Mouse (Mus musculus): ENCODE measurements around the gene Gbp4. TPM values are rescaled to one million over a fixed set of nuclear protein-coding genes. Genes with fewer than 3 reads are reported as not detected.
"Not testable (repeated sequence)": the region's sequence is repeated elsewhere in the genome, so short reads cannot be mapped to it uniquely, and the experiment has no call there.

Gbp4 gene
- not detected in 2 replicates for total RNA-seq (2012; rRNA removed)
- not detected for polyA plus RNA-seq (2012; ENCODE audit: insufficient read depth in 1 of 2, insufficient read length in 2 of 2, low read depth in 1 of 2, low replicate concordance in 2 of 2, missing spikeins in 1 of 2)

DNA sequence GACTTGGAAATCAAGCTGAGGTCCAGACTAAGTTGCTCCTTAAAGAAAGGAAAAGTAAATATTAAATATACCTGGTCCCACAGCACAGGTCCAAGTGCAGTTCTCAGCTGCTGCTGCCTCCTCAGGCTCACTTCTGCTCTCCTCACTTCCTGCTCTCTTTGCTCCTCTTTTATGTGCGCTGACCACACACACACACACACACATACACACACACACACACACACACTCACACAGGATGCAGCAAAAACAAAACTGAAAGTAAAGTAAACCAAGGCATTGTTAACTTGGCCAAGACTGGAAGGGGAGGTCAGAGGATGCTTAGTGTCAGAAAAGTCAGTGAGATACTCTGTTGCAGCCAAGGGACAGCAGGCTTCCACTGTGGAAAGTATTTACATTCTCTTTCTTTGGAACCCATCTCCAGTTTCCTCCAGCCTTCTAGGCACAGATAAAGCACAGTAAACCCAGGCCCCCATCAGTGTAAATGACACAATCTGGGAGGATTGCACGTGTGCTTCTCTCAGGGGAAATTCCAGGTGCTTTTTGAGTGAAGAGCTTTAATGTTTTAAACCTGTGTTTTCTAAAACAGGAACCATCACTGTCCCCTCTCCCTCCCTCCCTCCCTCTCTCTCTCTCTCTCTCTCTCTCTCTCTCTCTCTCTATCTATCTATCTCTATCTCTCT, at the start of gene Gbp4, which contains the start of the genes Gbp9 and Gbp8:
Gene Gbp4, minus strand, starts transcription at position 178 of the 680 bp plus-strand sequence.
Gene Gbp9, minus strand, starts transcription at position 131 of the 680 bp plus-strand sequence.
Gene Gbp8, minus strand, starts transcription at position 132 of the 680 bp plus-strand sequence.
- H3K27me3 ChIP-seq (ENCODE audit: control insufficient read depth in 1 of 2, insufficient read depth in 2 of 2, low read length in 2 of 2); H3K9me3 ChIP-seq (replicated peaks; ENCODE audit: insufficient read depth, low read length); H3K27ac ChIP-seq (ENCODE audit: control insufficient read depth, low read depth, low read length); H3K4me3 ChIP-seq (ENCODE audit: control insufficient read depth in 1 of 2, insufficient read depth in 1 of 2, low read depth in 2 of 2, low read length in 2 of 2); DNase-seq (ENCODE audit: low read depth, low spot score); H3K79me2 ChIP-seq (ENCODE audit: control insufficient read depth, insufficient read depth, low read length, poor library complexity); H3K36me3 ChIP-seq (ENCODE audit: control insufficient read depth in 1 of 2, insufficient read depth in 2 of 2, low read length in 2 of 2); H3K4me1 ChIP-seq (ENCODE audit: control insufficient read depth in 1 of 2, insufficient read depth in 2 of 2, low read length in 2 of 2); H3K9ac ChIP-seq (ENCODE audit: control insufficient read depth, low read depth, low read length, poor library complexity, severe bottlenecking): not testable (repeated sequence)

DNA sequence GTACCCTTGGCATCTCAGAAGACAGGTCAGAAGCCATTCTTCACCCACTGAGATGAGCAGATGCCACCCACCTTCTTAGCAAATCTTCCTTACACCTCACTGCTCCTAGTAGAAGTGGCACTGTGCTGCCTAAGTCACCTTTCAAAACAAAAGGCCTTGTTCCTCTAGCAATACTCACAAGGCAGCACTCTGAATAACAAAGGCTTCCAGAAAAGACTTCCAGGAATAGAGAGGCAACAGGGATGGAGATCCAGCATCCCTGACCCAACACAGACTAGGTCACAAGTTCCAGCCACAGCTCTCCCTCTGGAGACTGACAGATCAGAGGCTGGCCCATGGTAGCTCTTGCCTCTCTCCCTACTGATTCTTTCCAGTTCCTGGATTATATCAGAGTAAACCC, 42.1 kb upstream of the Gbp4 start:
- no peaks in the 10 kb centered on the region for H3K79me2 ChIP-seq (ENCODE audit: control insufficient read depth, insufficient read depth, low read length, poor library complexity)
- H3K27ac ChIP-seq (ENCODE audit: control insufficient read depth, low read depth, low read length) = no peak overlapping the region
- no peaks in the 10 kb centered on the region for H3K4me1 ChIP-seq (ENCODE audit: control insufficient read depth in 1 of 2, insufficient read depth in 2 of 2, low read length in 2 of 2)
- no peaks in the 10 kb centered on the region for H3K27me3 ChIP-seq (ENCODE audit: control insufficient read depth in 1 of 2, insufficient read depth in 2 of 2, low read length in 2 of 2)
- no peak for DNase-seq (ENCODE audit: low read depth, low spot score)
- no peaks in the 10 kb centered on the region for H3K9me3 ChIP-seq (replicated peaks; ENCODE audit: insufficient read depth, low read length)
- no peak overlapping the region for H3K4me3 ChIP-seq (ENCODE audit: control insufficient read depth in 1 of 2, insufficient read depth in 1 of 2, low read depth in 2 of 2, low read length in 2 of 2)
- no peaks in the 10 kb centered on the region for H3K36me3 ChIP-seq (ENCODE audit: control insufficient read depth in 1 of 2, insufficient read depth in 2 of 2, low read length in 2 of 2)
- no peak for TF ChIP-seq USF2 (IDR thresholded peaks at IDR 0.05; ENCODE audit: borderline replicate concordance in 1 of 2, insufficient read depth in 1 of 2, low read depth in 1 of 2, low read length in 2 of 2)
- no peak overlapping the region for H3K9ac ChIP-seq (ENCODE audit: control insufficient read depth, low read depth, low read length, poor library complexity, severe bottlenecking)

DNA sequence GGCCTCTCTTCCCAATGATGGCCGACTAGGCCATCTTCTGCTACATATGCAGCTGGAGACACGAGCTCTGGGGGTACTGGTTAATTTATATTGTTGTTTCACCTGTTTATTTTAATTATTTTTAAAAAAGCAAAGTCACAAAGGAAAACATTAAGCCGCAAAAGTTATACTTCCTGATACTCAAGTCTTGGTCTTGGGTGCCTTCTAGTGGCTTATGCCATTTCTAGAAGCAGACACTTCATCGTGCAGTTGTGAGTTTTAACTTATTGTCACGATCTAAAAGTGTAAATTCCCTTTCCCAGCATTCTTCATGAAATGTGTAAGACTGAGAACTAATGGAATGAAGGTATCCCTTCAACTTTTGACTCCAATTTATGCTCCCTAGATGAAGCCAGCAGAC, 17.2 kb upstream of the Gbp4 start:
- Histone ChIP-seq H3K4me1 (ENCODE audit: control insufficient read depth in 1 of 2, insufficient read depth in 2 of 2, low read length in 2 of 2) (no peaks in the 10 kb centered on the region), H3K9ac (ENCODE audit: control insufficient read depth, low read depth, low read length, poor library complexity, severe bottlenecking) (no peak overlapping the region), H3K27ac (ENCODE audit: control insufficient read depth, low read depth, low read length) (no peak overlapping the region), H3K9me3 (replicated peaks; ENCODE audit: insufficient read depth, low read length) (no peaks in the 10 kb centered on the region), H3K27me3 (ENCODE audit: control insufficient read depth in 1 of 2, insufficient read depth in 2 of 2, low read length in 2 of 2) (no peaks in the 10 kb centered on the region), H3K36me3 (ENCODE audit: control insufficient read depth in 1 of 2, insufficient read depth in 2 of 2, low read length in 2 of 2) (no peaks in the 10 kb centered on the region), H3K4me3 (ENCODE audit: control insufficient read depth in 1 of 2, insufficient read depth in 1 of 2, low read depth in 2 of 2, low read length in 2 of 2) (no peak overlapping the region), H3K79me2 (ENCODE audit: control insufficient read depth, insufficient read depth, low read length, poor library complexity) (no peaks in the 10 kb centered on the region)
- no peak for TF ChIP-seq EP300 (IDR thresholded peaks at IDR 0.05; ENCODE audit: low read depth in 1 of 2, low read length in 2 of 2)
- no peak for DNase-seq (ENCODE audit: low read depth, low spot score)

DNA sequence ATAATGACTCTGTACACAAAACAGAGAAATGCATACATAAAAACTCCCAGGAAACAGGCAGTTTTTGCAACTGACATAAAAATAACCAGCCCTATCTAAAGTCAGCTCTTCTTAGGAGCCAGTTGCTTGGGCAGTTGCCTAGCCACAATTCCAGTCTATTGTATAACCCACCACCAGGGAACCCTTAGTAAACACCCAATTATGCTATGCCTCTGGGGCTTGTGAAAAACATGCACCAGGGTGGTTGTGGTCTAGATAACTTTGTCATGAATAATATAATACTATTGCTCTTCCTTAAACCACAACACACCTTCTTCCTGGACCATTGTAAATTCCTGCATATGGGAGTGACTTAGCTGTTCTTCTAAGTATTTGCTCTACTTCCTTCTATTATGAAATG, 14.7 kb upstream of the Gbp4 start:
- no peak for DNase-seq (ENCODE audit: low read depth, low spot score)
- Histone ChIP-seq H3K4me1 (ENCODE audit: control insufficient read depth in 1 of 2, insufficient read depth in 2 of 2, low read length in 2 of 2) (no peaks in the 10 kb centered on the region), H3K36me3 (ENCODE audit: control insufficient read depth in 1 of 2, insufficient read depth in 2 of 2, low read length in 2 of 2) (no peaks in the 10 kb centered on the region), H3K9me3 (replicated peaks; ENCODE audit: insufficient read depth, low read length) (no peaks in the 10 kb centered on the region), H3K27me3 (ENCODE audit: control insufficient read depth in 1 of 2, insufficient read depth in 2 of 2, low read length in 2 of 2) (no peaks in the 10 kb centered on the region), H3K27ac (ENCODE audit: control insufficient read depth, low read depth, low read length) (no peak overlapping the region), H3K9ac (ENCODE audit: control insufficient read depth, low read depth, low read length, poor library complexity, severe bottlenecking) (no peak overlapping the region), H3K4me3 (ENCODE audit: control insufficient read depth in 1 of 2, insufficient read depth in 1 of 2, low read depth in 2 of 2, low read length in 2 of 2) (no peak overlapping the region), H3K79me2 (ENCODE audit: control insufficient read depth, insufficient read depth, low read length, poor library complexity) (no peaks in the 10 kb centered on the region)
- TF ChIP-seq TAL1 (IDR thresholded peaks at IDR 0.05; ENCODE audit: low read length) (no peak), GABPA (IDR thresholded peaks at IDR 0.05; ENCODE audit: low read depth, low read length) (no peak), RAD21 (IDR thresholded peaks at IDR 0.05; ENCODE audit: low read depth, low read length) (no peak), ETS1 (IDR thresholded peaks at IDR 0.05; ENCODE audit: low read depth, low read length) (no peak), TCF12 (IDR thresholded peaks at IDR 0.05; ENCODE audit: low read depth, low read length) (no peak), JUND (IDR thresholded peaks at IDR 0.05; ENCODE audit: low read depth, low read length) (no peak), RCOR1 (IDR thresholded peaks at IDR 0.05; ENCODE audit: low read depth, low read length) (no peak), MAZ (IDR thresholded peaks at IDR 0.05; ENCODE audit: low read depth, low read length) (no peak), MEF2A (IDR thresholded peaks at IDR 0.05; ENCODE audit: extremely low read depth, insufficient replicate concordance, low read depth, low read length, poor library complexity, severe bottlenecking) (no peak), USF2 (IDR thresholded peaks at IDR 0.05; ENCODE audit: borderline replicate concordance in 1 of 2, insufficient read depth in 1 of 2, low read depth in 1 of 2, low read length in 2 of 2) (no peak), CTCF (IDR thresholded peaks at IDR 0.05 in 2 of 3, conservative IDR thresholded peaks at IDR 0.05 in 1 of 3; ENCODE audit: control insufficient read depth in 1 of 3, insufficient read depth in 1 of 3, low read depth in 2 of 3, low read length in 3 of 3, poor library complexity in 1 of 3, severe bottlenecking in 1 of 3) (no peak), GATA1 (IDR thresholded peaks at IDR 0.05; ENCODE audit: low read depth, low read length) (no peak), UBTF (IDR thresholded peaks at IDR 0.05; ENCODE audit: borderline replicate concordance, insufficient read depth, low read depth, low read length) (no peak), USF1 (IDR thresholded peaks at IDR 0.05; ENCODE audit: low read depth, low read length) (no peak), SMC3 (IDR thresholded peaks at IDR 0.05; ENCODE audit: low read depth, low read length) (no peak), CHD1 (IDR thresholded peaks at IDR 0.05; ENCODE audit: low read depth, low read length) (no peak), BHLHE40 (IDR thresholded peaks at IDR 0.05; ENCODE audit: borderline replicate concordance, low read depth, low read length) (no peak)

Data from MEL (cell line).